Comparison of ENCODE assay signal across 28 mouse cellular contexts in the genomic region with DNA sequence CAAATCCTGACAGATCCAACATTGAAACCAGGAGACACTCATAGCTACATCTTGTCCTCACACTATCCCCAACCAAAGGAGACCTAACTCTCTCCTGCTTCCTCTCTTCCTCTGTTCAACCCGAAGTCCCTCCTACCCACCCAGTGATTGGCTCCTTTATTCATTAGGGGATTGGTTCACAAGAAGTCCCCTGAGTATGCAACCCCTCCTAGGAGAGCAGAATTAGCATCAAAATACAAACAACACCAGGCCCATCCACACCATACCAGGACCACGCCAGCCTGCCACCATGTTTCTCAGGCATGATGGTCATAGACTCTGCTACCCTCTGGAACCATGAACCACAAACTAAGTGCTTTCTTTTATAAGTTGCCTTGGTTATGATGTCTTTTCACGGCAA.
"Had no signal": no experiment of that assay in that cellular context is flagged by ENCODE, and none has a peak within 500 bp of the region (broad histone marks: within the 10 kb centered on the region; RNA-seq: fewer than 3 reads in every experiment).

No protein-coding gene starts in this region.

- H3K4me3 ChIP-seq: limb, embryonic 10.5 days; limb, embryonic 12.5 days; limb, embryonic 13.5 days; limb, embryonic 15.5 days; liver, embryonic 12.5 days; liver, embryonic 13.5 days; liver, embryonic 15.5 days; lung, embryonic 15.5 days; megakaryocyte, embryonic 14.5 days; midbrain, embryonic 10.5 days; midbrain, embryonic 12.5 days; midbrain, embryonic 13.5 days; midbrain, embryonic 15.5 days; myocyte; neural tube, embryonic 12.5 days had no signal

- H3K36me3 ChIP-seq: limb, embryonic 10.5 days; limb, embryonic 12.5 days; limb, embryonic 13.5 days; limb, embryonic 15.5 days; liver, embryonic 12.5 days; liver, embryonic 13.5 days; liver, embryonic 15.5 days; lung, embryonic 15.5 days; midbrain, embryonic 10.5 days; midbrain, embryonic 12.5 days; midbrain, embryonic 13.5 days; midbrain, embryonic 15.5 days; neural tube, embryonic 12.5 days had no signal

- DNase-seq: left cerebral cortex, postnatal 4 days; liver; liver, embryonic 13.5 days; liver, postnatal 0 days; lung, adult 18-20 months; lung, adult 2 months; lung, embryonic 14.5 days; lung, postnatal 10 days; lung, postnatal 14 days; lung, postnatal 36 days; lung, postnatal 4 days; midbrain, embryonic 14.5 days had no signal

- H3K27ac ChIP-seq: limb, embryonic 10.5 days; limb, embryonic 12.5 days; limb, embryonic 13.5 days; limb, embryonic 15.5 days; liver, embryonic 12.5 days; liver, embryonic 13.5 days; liver, embryonic 14.5 days; liver, embryonic 15.5 days; lung, embryonic 15.5 days; macrophage; midbrain, embryonic 10.5 days; midbrain, embryonic 12.5 days; midbrain, embryonic 13.5 days; midbrain, embryonic 15.5 days; neural tube, embryonic 12.5 days had no signal

- H3K9me3 ChIP-seq: limb, embryonic 10.5 days; limb, embryonic 12.5 days; limb, embryonic 15.5 days; liver, embryonic 12.5 days; liver, embryonic 13.5 days; liver, embryonic 15.5 days; lung, embryonic 15.5 days; midbrain, embryonic 10.5 days; midbrain, embryonic 12.5 days; midbrain, embryonic 13.5 days; midbrain, embryonic 15.5 days; neural tube, embryonic 12.5 days had no signal

- H3K9ac ChIP-seq: limb, embryonic 12.5 days; limb, embryonic 13.5 days; limb, embryonic 15.5 days; liver, embryonic 12.5 days; liver, embryonic 13.5 days; liver, embryonic 14.5 days; liver, embryonic 15.5 days; liver, postnatal 0 days; lung, embryonic 14.5 days; lung, embryonic 15.5 days; midbrain, embryonic 12.5 days; midbrain, embryonic 13.5 days; midbrain, embryonic 15.5 days; neural tube, embryonic 12.5 days had no signal

- H3K4me1 ChIP-seq: limb, embryonic 10.5 days; limb, embryonic 12.5 days; limb, embryonic 13.5 days; limb, embryonic 15.5 days; liver, embryonic 12.5 days; liver, embryonic 13.5 days; liver, embryonic 15.5 days; lung, embryonic 15.5 days; megakaryocyte, embryonic 14.5 days; midbrain, embryonic 10.5 days; midbrain, embryonic 13.5 days; midbrain, embryonic 15.5 days had no signal
